Mouse (Mus musculus) heart, adult 2 months (tissue): ENCODE data around the gene Pes1. TPM values are rescaled to one million over a fixed set of nuclear protein-coding genes. Genes with fewer than 3 reads are reported as not detected.

Source experiments
- DNase-seq, 2 experiments: peaks; one replicate each; pipeline ENCODE4 v3.0.0; 2021
- H3K27ac ChIP-seq: fragments of 200-600 bp; 2 replicates; pipeline ENCODE4 v1.8.1; 2022
- H3K27me3 ChIP-seq: fragments of 200-500 bp; 2 replicates; pipeline ENCODE4 v1.6.1; 2012; ENCODE audit warnings: mild to moderate bottlenecking, low read length, inconsistent platforms, mixed read lengths; ENCODE audit not compliant: control insufficient read depth, insufficient read depth
- H3K36me3 ChIP-seq: fragments of 200-500 bp; 2 replicates; pipeline ENCODE4 v1.6.1; 2012; ENCODE audit warnings: low read length, inconsistent platforms; ENCODE audit not compliant: control insufficient read depth, insufficient read depth
- H3K4me1 ChIP-seq: fragments of 200-500 bp; 2 replicates; pipeline ENCODE4 v1.6.1; 2011; ENCODE audit warnings: low read length; ENCODE audit not compliant: control insufficient read depth, insufficient read depth
- H3K4me3 ChIP-seq: fragments of 200-600 bp; 2 replicates; pipeline ENCODE4 v1.8.1; 2022
- H3K79me2 ChIP-seq: fragments of 200-500 bp; replicated peaks from 2 replicates; pipeline ENCODE4 v1.6.1; 2012; ENCODE audit warnings: mild to moderate bottlenecking, inconsistent platforms, low read length, moderate library complexity, mixed read lengths; ENCODE audit not compliant: control insufficient read depth, insufficient read depth
- H3K9ac ChIP-seq: fragments of 200-500 bp; 2 replicates; pipeline ENCODE4 v1.6.1; 2012; ENCODE audit warnings: low read depth, mild to moderate bottlenecking, control low read depth, inconsistent platforms, low read length, mixed read lengths
- CTCF ChIP-seq: fragments of 200-600 bp; IDR thresholded peaks from 2 replicates; pipeline ENCODE4 v1.8.1; 2022; ENCODE audit warnings: antibody characterized with exemption, mild to moderate bottlenecking, moderate library complexity
- EP300 ChIP-seq: fragments of 200-500 bp; IDR thresholded peaks from 2 replicates; pipeline ENCODE4 v1.6.1; 2011; ENCODE audit warnings: low read depth, low read length, control low read depth; ENCODE audit not compliant: insufficient read depth
- POLR2A ChIP-seq: fragments of 200-500 bp; IDR thresholded peaks from 2 replicates; pipeline ENCODE4 v1.6.1; 2011; ENCODE audit warnings: mild to moderate bottlenecking, low read depth, low read length, control low read depth; ENCODE audit not compliant: insufficient read depth
- WGBS: fragments of 180-500 bp; shearing (Covaris S2); methylation state at CpG from one replicate; pipeline ENCODE4 v1.1.7; 2018; 5-methylcytosine and 5-hydroxymethylcytosine counted together
- intact Hi-C: fragments of 180-260 bp; cut with DNase I; formaldehyde crosslinking; loops from one replicate; pipeline ENCODE4 v1.15.1; 2025
- polyA plus RNA-seq: library from polyadenylated mRNA; depleted of rRNA; stranded (reverse); fragments of >200 nt; gene quantifications from 2 replicates; pipeline ENCODE4 v1.2.3, GENCODE M21; 2012
- total RNA-seq, 2 experiments: library from RNA; stranded (reverse); gene quantifications; 2 replicates each; pipeline ENCODE4 v1.2.3; 2021

Gene Pes1
- total and polyA plus RNA-seq, 3 experiments = 19.4 to 27.3 (median 26.6) TPM

- intact Hi-C loops = no loop called here
- no peak for DNase-seq
- Histone ChIP-seq H3K9ac (no peak within 1 kb of the TSS), H3K27ac (no peak within 1 kb of the TSS), H3K79me2 (no peaks in the 10 kb centered on the region), H3K27me3 (no peaks in the 10 kb centered on the region), H3K4me1 (peaks cover 2% of the 10 kb centered on the region; the same call in 1 of the 2 replicates), H3K36me3 (no peaks in the 10 kb centered on the region), H3K4me3 (no peak within 1 kb of the TSS)
- TF ChIP-seq CTCF (no peak), EP300 (no peak), POLR2A (no peak)
- WGBS = under 1% methylated on average over 29 of the region's 37 CpGs
Measured at GRCm38 (mm10) chr11:3983291-3983862, 19.6 kb downstream of the Pes1 start, which contains the start of gene Gal3st1. TSS of gene Gal3st1 (plus strand) at chr11:3983636.

- Histone ChIP-seq H3K27me3 (no peaks in the 10 kb centered on the region), H3K4me3 (no peak overlapping the region), H3K36me3 (no peaks in the 10 kb centered on the region), H3K27ac (no peak overlapping the region), H3K4me1 (peaks cover 2% of the 10 kb centered on the region; the same call in 1 of the 2 replicates), H3K79me2 (no peaks in the 10 kb centered on the region), H3K9ac (no peak overlapping the region)
- WGBS = 16% methylated on average over 15 of the region's 15 CpGs
- intact Hi-C loops = no loop called here
- no peak for DNase-seq
- TF ChIP-seq CTCF = no peak
- TF ChIP-seq POLR2A = no peak
- TF ChIP-seq EP300 = no peak
Measured at GRCm38 (mm10) chr11:3983863-3984745, 20.3 kb downstream of the Pes1 start.

GRCm38 (mm10) chr11:3989748-3990147 is 26.0 kb downstream of the Pes1 start:
- intact Hi-C loops = no loop called here
- TF ChIP-seq POLR2A = no peak
- no peak for TF ChIP-seq EP300
- TF ChIP-seq CTCF = no peak
- 72% methylated on average over 3 of the region's 3 CpGs for WGBS

GRCm38 (mm10) chr11:3993132-3993531 is 29.4 kb downstream of the Pes1 start:
- no peak overlapping the region for H3K9ac ChIP-seq
- H3K27me3 ChIP-seq = peaks cover 3% of the 10 kb centered on the region; the same call in 1 of the 2 replicates
- TF ChIP-seq POLR2A = no peak
- TF ChIP-seq CTCF = no peak
- no peak for TF ChIP-seq EP300
- H3K79me2 ChIP-seq = no peaks in the 10 kb centered on the region
- intact Hi-C loops = no loop called here
- no peaks in the 10 kb centered on the region for H3K36me3 ChIP-seq
- H3K4me3 ChIP-seq = no peak overlapping the region
- no peaks in the 10 kb centered on the region for H3K4me1 ChIP-seq
- 70% methylated on average over 6 of the region's 6 CpGs for WGBS
- DNase-seq = no peak
- no peak overlapping the region for H3K27ac ChIP-seq

More at GRCm38 (mm10) chr11:3989748-3990147, 26.0 kb downstream of the Pes1 start:
- Histone ChIP-seq H3K36me3 (no peaks in the 10 kb centered on the region), H3K27ac (no peak overlapping the region), H3K27me3 (no peaks in the 10 kb centered on the region), H3K9ac (no peak overlapping the region), H3K4me1 (no peaks in the 10 kb centered on the region), H3K79me2 (no peaks in the 10 kb centered on the region), H3K4me3 (no peak overlapping the region)
- DNase-seq = no peak

GRCm38 (mm10) chr11:3993914-3994313 is 30.1 kb downstream of the Pes1 start:
- no peak overlapping the region for H3K27ac ChIP-seq
- WGBS = 77% methylated on average over 6 of the region's 6 CpGs

DNA sequence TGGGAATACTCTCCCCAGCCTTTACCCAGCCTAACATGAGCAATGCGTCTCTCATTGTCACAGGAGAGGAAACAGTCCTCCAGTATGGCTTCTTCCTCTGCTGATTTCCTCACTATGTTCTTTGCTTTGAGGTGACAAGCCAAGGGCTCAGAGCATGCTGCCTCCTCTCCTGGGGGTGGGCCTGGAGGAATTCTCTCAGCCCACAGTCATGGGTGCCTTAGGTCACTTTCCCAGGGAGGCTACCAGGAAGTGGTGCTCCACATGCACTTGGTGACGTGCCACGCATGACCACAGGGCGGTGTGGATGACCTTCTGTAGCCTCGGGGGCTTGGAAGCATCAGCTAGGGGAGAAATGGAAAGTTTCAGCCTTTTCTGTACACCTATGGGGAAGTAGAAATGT is 31.7 kb downstream of the Pes1 start:
- WGBS = 56% methylated on average over 5 of the region's 5 CpGs
- no peak overlapping the region for H3K27ac ChIP-seq
- no peaks in the 10 kb centered on the region for H3K4me1 ChIP-seq
- H3K4me3 ChIP-seq = no peak overlapping the region
- H3K27me3 ChIP-seq = peaks cover 10% of the 10 kb centered on the region; the same call in 1 of the 2 replicates
- no peaks in the 10 kb centered on the region for H3K79me2 ChIP-seq
- intact Hi-C loops = no loop called here
- H3K36me3 ChIP-seq = no peaks in the 10 kb centered on the region
- no peak for DNase-seq
- no peak for TF ChIP-seq EP300
- no peak for TF ChIP-seq POLR2A
- no peak for TF ChIP-seq CTCF
- no peak overlapping the region for H3K9ac ChIP-seq

More at GRCm38 (mm10) chr11:3993914-3994313, 30.1 kb downstream of the Pes1 start:
- Histone ChIP-seq H3K4me1 (no peaks in the 10 kb centered on the region), H3K36me3 (no peaks in the 10 kb centered on the region), H3K4me3 (no peak overlapping the region), H3K27me3 (peaks cover 10% of the 10 kb centered on the region; the same call in 1 of the 2 replicates), H3K79me2 (no peaks in the 10 kb centered on the region), H3K9ac (no peak overlapping the region)
- DNase-seq = no peak
- no peak for TF ChIP-seq CTCF
- TF ChIP-seq POLR2A = no peak
- no peak for TF ChIP-seq EP300
- intact Hi-C loops = no loop called here
